ENCODE assay signal across 19 mouse cellular contexts in genomic region chr5:12646269-12646668, GRCm38 (mm10).
DNase-seq lines count a peak whose midpoint lies in the region; ATAC-seq lines count a peak whose summit lies in the region.
"Had no signal": no experiment of that assay in that cellular context is flagged by ENCODE, and none has a peak within 500 bp of the region (broad histone marks: within the 10 kb centered on the region; RNA-seq: fewer than 3 reads in every experiment).

No protein-coding gene starts in this region.

- no peak overlapping the region for H3K4me3 ChIP-seq in hindbrain, embryonic 14.5 days (replicated peaks; ENCODE audit: low read length)
- H3K4me3 ChIP-seq in hindbrain, embryonic 13.5 days, result no peak overlapping the region
- H3K4me3 ChIP-seq in forebrain, embryonic 10.5 days, result no peak overlapping the region
- H3K4me3 ChIP-seq: erythroblast, embryonic 14.5 days; forebrain, embryonic 15.5 days had no signal

- no peak overlapping the region for H3K27ac ChIP-seq in hindbrain, embryonic 14.5 days
- no peak overlapping the region for H3K27ac ChIP-seq in hindbrain, embryonic 13.5 days
- H3K27ac ChIP-seq in forebrain, embryonic 10.5 days, result no peak overlapping the region
- H3K27ac ChIP-seq: forebrain, embryonic 15.5 days; hindbrain, postnatal 0 days; kidney, postnatal 0 days had no signal

- no peak overlapping the region for H3K4me2 ChIP-seq in hindbrain, embryonic 14.5 days (replicated peaks)
- H3K4me2 ChIP-seq in hindbrain, embryonic 13.5 days, result no peak overlapping the region
- H3K4me2 ChIP-seq: forebrain, embryonic 15.5 days had no signal

- DNase-seq in hindbrain, embryonic 14.5 days (ENCODE audit: low spot score), result peak; percentile 23
- peak; percentile 80 for DNase-seq in 3T3-L1 (ENCODE audit: low read depth, low spot score)
- peak; percentile 29 for DNase-seq in embryo, embryonic 10 days (ENCODE audit: low spot score)
- peak; percentile 21 for DNase-seq in forelimb bud, embryonic 11.5 days (ENCODE audit: low read depth, low spot score)
- no peak for DNase-seq in right cerebral cortex, postnatal 10 days (ENCODE audit: low spot score in 2 of 2)
- DNase-seq in forebrain, embryonic 10.5 days (ENCODE audit: extremely low spot score, low spot score), result no peak
- DNase-seq: adrenal gland, postnatal 10 days; B cell, adult 2 months; cerebellum, adult 9-10 months; heart, postnatal 4 days; liver; lung, postnatal 36 days; thymus, postnatal 4 days had no signal

- H3K36me3 ChIP-seq in hindbrain, embryonic 14.5 days (replicated peaks; ENCODE audit: control insufficient read depth, insufficient read depth), result no peaks in the 10 kb centered on the region
- H3K36me3 ChIP-seq in hindbrain, embryonic 13.5 days, result no peaks in the 10 kb centered on the region
- H3K36me3 ChIP-seq in forebrain, embryonic 10.5 days (replicated peaks), result no peaks in the 10 kb centered on the region
- H3K36me3 ChIP-seq: forebrain, embryonic 15.5 days had no signal

- 55% methylated on average over 2 of the region's 2 CpGs for WGBS in hindbrain, embryonic 14.5 days
- 59% methylated on average over 2 of the region's 2 CpGs for WGBS in hindbrain, embryonic 13.5 days
- WGBS in forebrain, embryonic 10.5 days, result 71% methylated on average over 2 of the region's 2 CpGs

- H3K9ac ChIP-seq in hindbrain, embryonic 14.5 days, result no peak overlapping the region
- no peak overlapping the region for H3K9ac ChIP-seq in hindbrain, embryonic 13.5 days
- H3K9ac ChIP-seq: forebrain, embryonic 15.5 days had no signal

- no peaks in the 10 kb centered on the region for H3K9me3 ChIP-seq in hindbrain, embryonic 14.5 days (ENCODE audit: control insufficient read depth, low read length)
- no peaks in the 10 kb centered on the region for H3K9me3 ChIP-seq in hindbrain, embryonic 13.5 days
- no peaks in the 10 kb centered on the region for H3K9me3 ChIP-seq in forebrain, embryonic 10.5 days
- H3K9me3 ChIP-seq: forebrain, embryonic 15.5 days had no signal

- H3K4me1 ChIP-seq in hindbrain, embryonic 14.5 days (replicated peaks; ENCODE audit: control insufficient read depth, insufficient read depth, low read length), result no peaks in the 10 kb centered on the region
- H3K4me1 ChIP-seq in hindbrain, embryonic 13.5 days (replicated peaks), result no peaks in the 10 kb centered on the region
- H3K4me1 ChIP-seq in forebrain, embryonic 10.5 days, result no peaks in the 10 kb centered on the region
- H3K4me1 ChIP-seq: forebrain, embryonic 15.5 days had no signal

- no peak for ATAC-seq in hindbrain, embryonic 14.5 days (ENCODE audit: low FRiP score)
- no peak for ATAC-seq in hindbrain, embryonic 13.5 days (ENCODE audit: low FRiP score)
- ATAC-seq: forebrain, embryonic 15.5 days; hindbrain, postnatal 0 days; intestine, postnatal 0 days had no signal

- H3K27me3 ChIP-seq in hindbrain, embryonic 14.5 days (ENCODE audit: control insufficient read depth, insufficient read depth, low read length), result no peaks in the 10 kb centered on the region
- H3K27me3 ChIP-seq in hindbrain, embryonic 13.5 days, result no peaks in the 10 kb centered on the region
- no peaks in the 10 kb centered on the region for H3K27me3 ChIP-seq in forebrain, embryonic 10.5 days (ENCODE audit: poor library complexity, severe bottlenecking)
- H3K27me3 ChIP-seq: forebrain, embryonic 15.5 days had no signal

Comparison
In these comparisons a context has a peak if more than half of its experiments do, and no peak if none do; other contexts are left out.
1. DNase-seq: peak in hindbrain, embryonic 14.5 days (single experiment), 3T3-L1 (single experiment), embryo, embryonic 10 days (single experiment) and forelimb bud, embryonic 11.5 days (single experiment); none in right cerebral cortex, postnatal 10 days (0 of 2) and forebrain, embryonic 10.5 days (single experiment).